Mouse (Mus musculus) heart, postnatal 25 days (tissue): Measurements from ENCODE around the gene Tln2. TPM values are rescaled to one million over a fixed set of nuclear protein-coding genes. Genes with fewer than 3 reads are reported as not detected.
A peak's percentile ranks its signal among the peaks of the same experiment; 100 is the strongest.

ENCODE experiments used
- DNase-seq: peaks from one replicate; pipeline ENCODE4 v3.0.0; 2022; ENCODE audit warnings: low spot score
- intact Hi-C: fragments of 180-260 bp; cut with DNase I; formaldehyde crosslinking; loops from one replicate; pipeline ENCODE4 v1.15.1; 2025
- microRNA-seq: library from miRNA; unstranded; fragments of <30 nt; microRNA quantifications from one replicate; pipeline ENCODE4 v1.2.0, GENCODE M21; 2022
- total RNA-seq, 2 experiments: library from RNA; stranded (reverse); gene quantifications; 2 replicates each; pipeline ENCODE4 v1.2.3; 2021

Tln2 gene
- total RNA-seq, 2 experiments from 2014 or later: 89.4 to 91.5 TPM

DNA sequence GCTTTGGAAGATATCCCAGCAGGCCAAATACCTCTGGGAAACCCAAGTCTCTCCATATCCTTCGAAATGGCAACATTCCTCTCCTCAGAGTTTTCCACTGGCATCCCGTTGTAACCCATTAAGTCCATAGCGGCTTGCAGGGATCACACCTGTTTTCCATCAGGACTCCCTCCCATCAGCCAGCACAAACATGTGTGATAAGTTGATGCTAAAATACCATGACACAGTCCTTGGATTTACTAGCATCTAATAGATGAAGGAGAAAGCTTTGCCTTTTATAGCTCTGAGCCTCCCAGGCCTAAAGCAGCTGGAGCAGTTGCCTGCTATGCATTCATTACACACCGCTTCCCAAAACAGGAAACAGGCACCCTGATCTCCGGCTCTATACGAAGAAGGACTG is 377.5 kb downstream of the Tln2 start:
- intact Hi-C loops: no loop called here
- DNase-seq: no peak

DNA sequence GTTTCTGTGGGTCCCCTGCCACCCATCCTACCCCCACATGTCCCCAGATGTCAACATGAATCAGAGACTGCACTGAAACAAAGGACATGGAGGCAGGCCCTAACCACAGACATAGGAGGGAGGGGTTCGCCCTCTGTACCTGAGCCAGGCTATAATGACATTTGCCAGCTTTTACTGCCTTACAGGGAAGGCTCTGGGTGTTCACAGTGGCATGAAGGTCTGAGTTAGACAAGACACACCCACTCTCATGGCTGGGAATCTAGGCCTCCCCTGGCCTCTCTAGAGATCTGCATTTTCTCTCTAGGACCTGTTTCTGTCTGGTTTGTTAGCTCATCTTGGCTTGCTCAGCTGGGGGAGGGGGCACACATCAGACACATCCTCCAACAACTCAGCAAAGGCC is 380.8 kb downstream of the Tln2 start:
- DNase-seq: no peak
- intact Hi-C loops: no loop called here

DNA sequence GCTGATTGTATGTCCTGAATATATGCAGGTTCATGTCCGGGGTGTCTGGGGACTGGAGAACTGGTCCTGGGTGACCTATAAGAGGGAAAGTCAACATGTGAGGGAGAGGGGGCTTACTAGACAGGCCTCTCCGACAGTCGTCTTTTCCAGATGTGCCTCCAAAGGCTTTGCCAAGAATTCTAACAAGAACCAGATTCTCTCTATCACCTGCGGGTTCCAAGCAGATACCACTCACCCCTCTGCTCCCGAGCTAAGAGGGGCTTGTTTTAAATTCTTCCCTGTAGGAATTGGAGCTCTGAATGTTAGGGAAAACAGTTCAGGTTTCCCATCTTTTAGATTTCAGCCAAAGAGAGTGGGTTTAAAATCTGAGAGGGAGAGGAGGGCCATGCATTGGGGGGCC is 381.3 kb downstream of the Tln2 start:
- DNase-seq: no peak
- intact Hi-C loops: no loop called here

DNA sequence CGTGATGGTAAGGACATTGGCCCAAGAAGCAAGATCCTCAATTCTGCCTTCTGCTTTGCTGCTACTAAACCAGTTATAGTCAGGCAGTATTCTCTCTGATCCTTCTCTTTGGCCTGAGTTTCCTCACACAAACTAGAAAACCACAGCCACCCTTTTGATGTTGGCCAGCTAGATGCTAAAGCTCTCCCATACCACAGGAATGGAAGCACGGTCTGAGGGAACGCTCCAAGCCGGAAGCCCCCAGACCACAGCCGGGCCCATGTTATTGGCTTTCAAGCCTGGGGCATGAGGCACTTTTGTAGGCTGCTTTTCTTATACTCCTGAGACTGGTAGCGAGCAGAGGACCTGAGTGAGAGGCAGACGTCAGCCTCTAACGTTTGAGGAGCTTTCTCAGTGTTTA is 383.4 kb downstream of the Tln2 start:
- intact Hi-C loops: no loop called here
- no peak for DNase-seq

DNA sequence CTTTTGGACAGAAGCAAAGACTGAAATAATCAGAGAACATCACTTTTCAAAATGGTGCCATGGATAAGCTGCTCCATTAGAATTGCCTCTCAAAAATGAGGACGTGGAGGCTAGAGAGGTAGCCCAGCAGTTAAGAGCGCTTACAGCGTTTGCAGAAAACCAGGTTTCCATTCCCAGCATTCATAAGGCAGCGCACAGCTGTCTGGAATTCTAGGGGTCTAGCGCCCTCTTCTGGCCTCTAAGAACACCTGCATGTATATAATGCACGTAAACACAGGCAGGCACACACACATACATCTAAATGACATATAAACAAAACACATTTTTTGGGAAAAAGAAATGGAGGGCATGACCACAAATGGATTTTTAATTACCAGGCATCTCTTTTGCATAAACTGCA is 385.7 kb downstream of the Tln2 start:
- DNase-seq: no peak
- intact Hi-C loops: no loop called here

DNA sequence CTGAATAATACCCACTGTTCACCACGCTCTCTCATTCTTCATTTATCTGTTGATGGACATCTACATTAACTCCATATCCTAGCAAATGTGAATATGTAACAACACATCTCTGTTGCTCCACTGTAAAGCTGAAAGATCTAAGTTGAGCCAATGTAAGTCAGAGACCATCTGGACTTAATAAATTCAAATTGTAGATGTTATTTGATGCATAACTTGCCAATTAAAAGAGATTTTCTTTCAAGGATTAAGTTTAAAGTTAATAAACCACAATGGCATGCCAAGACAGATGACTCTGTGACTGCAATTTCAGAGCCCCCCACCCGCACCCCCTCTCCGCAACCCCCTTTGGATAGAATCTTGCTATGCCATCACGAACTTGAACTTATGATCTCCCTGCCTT is 386.3 kb downstream of the Tln2 start:
- no peak for DNase-seq
- intact Hi-C loops: no loop called here

DNA sequence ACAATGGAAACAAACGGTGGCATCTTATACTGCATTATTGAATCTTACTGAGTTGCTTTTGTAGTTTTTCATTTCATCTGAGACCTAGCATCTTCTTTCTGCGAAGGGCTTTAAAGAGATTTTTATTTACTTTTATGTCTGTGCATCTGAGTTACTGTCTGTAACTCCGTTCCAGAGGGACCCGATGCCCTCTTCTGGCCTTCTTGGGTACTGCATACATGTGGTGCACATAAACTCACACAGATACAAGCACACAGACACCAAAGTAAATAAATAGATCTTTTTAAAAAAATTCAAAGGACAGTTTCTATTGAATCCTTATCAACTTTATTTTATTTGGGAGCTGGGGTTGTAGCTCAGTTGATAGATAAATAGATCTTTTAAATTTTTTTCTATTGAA is 388.1 kb downstream of the Tln2 start:
- DNase-seq: no peak
- intact Hi-C loops: no loop called here

DNA sequence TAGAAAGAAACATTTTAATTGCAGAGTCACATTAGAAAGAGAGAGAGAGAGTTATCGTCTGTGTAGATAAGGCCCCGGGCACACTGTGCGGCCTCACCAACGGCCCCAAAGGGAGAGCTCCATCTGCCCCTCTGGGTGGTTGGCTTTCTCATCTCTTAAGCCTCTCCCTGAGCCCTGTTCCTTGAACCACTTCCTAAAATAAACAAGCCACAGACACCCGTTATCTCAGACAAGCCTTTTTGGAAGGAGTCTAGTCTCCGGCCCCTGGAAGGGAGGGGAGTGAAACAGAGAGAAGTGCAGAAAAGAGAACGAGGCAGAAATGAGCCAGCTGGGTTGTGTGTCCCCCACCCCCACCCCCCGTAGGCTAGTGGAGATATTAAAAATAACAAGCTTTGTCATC is 388.7 kb downstream of the Tln2 start:
- no peak for DNase-seq
- intact Hi-C loops: no loop called here

DNA sequence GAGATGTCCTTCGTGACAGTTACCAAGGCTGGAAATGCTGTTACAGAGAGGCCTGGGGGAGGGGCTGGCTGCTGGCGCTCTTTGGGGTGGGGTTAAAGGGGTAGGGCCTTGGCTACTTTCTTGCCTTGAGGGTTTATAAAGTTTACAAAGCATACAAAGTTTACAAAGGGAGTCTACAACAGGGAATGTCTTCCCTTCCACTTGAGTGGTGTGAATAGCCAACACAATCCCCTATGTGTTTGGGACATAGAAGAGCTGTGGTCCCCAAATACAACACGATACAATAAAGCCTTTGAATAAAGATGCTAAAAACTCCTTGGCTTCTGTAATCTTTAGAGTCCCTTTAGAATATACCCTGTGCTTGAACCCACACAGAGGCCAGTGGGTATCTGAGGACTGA is 389.5 kb downstream of the Tln2 start:
- no peak for DNase-seq
- intact Hi-C loops: no loop called here

Small RNA genes within 50 kb of the gene (microRNA-seq; reads per million reads assigned to microRNA genes)
- gene Mir190a: 63.1 reads per million, percentile 51 among the genes with 10 or more reads in this experiment

Other genes with a start within 250 kb of the Tln2 start
- 1 to 10 TPM; 1.6 to 1.9 TPM for gene C2cd4b, start 199.7 kb upstream of the Tln2 start, total RNA-seq